Mouse (Mus musculus) embryo, embryonic 10.5 days (tissue): Measurements from ENCODE around the gene Sult5a1.

Source experiments
- DNase-seq: peaks from one replicate; pipeline ENCODE4 v3.0.0-alpha.2; 2015; ENCODE audit warnings: low spot score

Gene Sult5a1

GRCm38 (mm10) chr8:123101735-123102685 lies 56.1 kb downstream of the Sult5a1 start, which contains the start of gene Rpl13:
TSS of gene Rpl13 (plus strand) at chr8:123102350.
- peak; percentile 98 for DNase-seq

- no peak for DNase-seq
Observed at GRCm38 (mm10) chr8:123101244-123101643, 56.9 kb downstream of the Sult5a1 start.

- DNase-seq: no peak
Observed at GRCm38 (mm10) chr8:123100288-123100687, 57.8 kb downstream of the Sult5a1 start.

- no peak for DNase-seq
Observed at GRCm38 (mm10) chr8:123097786-123098584, 60.1 kb downstream of the Sult5a1 start.

GRCm38 (mm10) chr8:123097216-123097615 lies 60.9 kb downstream of the Sult5a1 start:
- DNase-seq: no peak
